Mouse (Mus musculus): ENCODE data around the gene Dhrs4. TPM values are rescaled to one million over a fixed set of nuclear protein-coding genes. Genes with fewer than 3 reads are reported as not detected.

The Dhrs4 gene
- total and polyA plus RNA-seq, 3 experiments, result 22.7 to 34.2 TPM; not detected in 1

DNA sequence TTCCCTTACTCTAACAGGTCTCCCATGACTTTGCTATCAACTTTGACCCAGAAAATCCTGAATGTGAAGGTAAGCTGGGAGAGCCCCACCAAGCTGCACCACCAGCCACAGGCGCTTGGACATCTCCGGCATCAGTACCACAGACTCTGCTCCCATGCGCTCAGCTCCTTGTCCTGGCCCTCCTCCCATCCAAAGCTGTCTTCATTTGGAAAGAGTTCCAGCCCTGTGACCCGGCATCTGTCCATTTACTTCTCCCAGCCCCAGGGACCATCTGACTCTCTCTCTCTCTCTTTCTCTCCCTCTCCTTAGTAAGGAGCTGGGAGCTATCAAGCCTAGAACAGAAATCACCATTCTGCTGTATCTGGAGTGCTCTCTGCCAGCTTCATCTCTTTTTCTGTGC lies 37.3 kb downstream of the Dhrs4 start:
- H3K27me3 ChIP-seq (ENCODE audit: control insufficient read depth in 1 of 2, insufficient read depth in 2 of 2, low read length in 2 of 2), result peaks cover 9 to 29% of the 10 kb centered on the region in 2 experiments
- H3K79me2 ChIP-seq (ENCODE audit: control insufficient read depth, insufficient read depth, low read length, poor library complexity), result no peaks in the 10 kb centered on the region
- no peaks in the 10 kb centered on the region for H3K9me3 ChIP-seq (replicated peaks; ENCODE audit: insufficient read depth, low read length)
- no peak overlapping the region for H3K4me3 ChIP-seq (ENCODE audit: control insufficient read depth in 1 of 2, insufficient read depth in 1 of 2, low read depth in 2 of 2, low read length in 2 of 2)
- no peak overlapping the region for H3K9ac ChIP-seq (ENCODE audit: control insufficient read depth, low read depth, low read length, poor library complexity, severe bottlenecking)
- no peak for DNase-seq (ENCODE audit: low read depth, low spot score)
- H3K36me3 ChIP-seq (ENCODE audit: control insufficient read depth in 1 of 2, insufficient read depth in 2 of 2, low read length in 2 of 2), result no peaks in the 10 kb centered on the region
- no peak overlapping the region for H3K27ac ChIP-seq (ENCODE audit: control insufficient read depth, low read depth, low read length)
- TF ChIP-seq ELF1 (IDR thresholded peaks at IDR 0.05; ENCODE audit: low read depth, low read length) (no peak), ZC3H11A (IDR thresholded peaks at IDR 0.05; ENCODE audit: low read depth, low read length) (no peak), EP300 (IDR thresholded peaks at IDR 0.05; ENCODE audit: low read depth in 1 of 2, low read length in 2 of 2) (no peak), POLR2A (IDR thresholded peaks at IDR 0.05; ENCODE audit: control insufficient read depth in 1 of 2, insufficient read depth in 1 of 2, low read depth in 1 of 2, low read length in 2 of 2, poor library complexity in 1 of 2) (no peak), TCF12 (IDR thresholded peaks at IDR 0.05; ENCODE audit: low read depth, low read length) (no peak), MAFK (IDR thresholded peaks at IDR 0.05; ENCODE audit: borderline replicate concordance, low read depth, low read length) (no peak), RCOR1 (IDR thresholded peaks at IDR 0.05; ENCODE audit: low read depth, low read length) (no peak), GATA1 (IDR thresholded peaks at IDR 0.05; ENCODE audit: low read depth, low read length) (no peak), ZKSCAN1 (IDR thresholded peaks at IDR 0.05; ENCODE audit: low read depth, low read length) (no peak), MEF2A (IDR thresholded peaks at IDR 0.05; ENCODE audit: extremely low read depth, insufficient replicate concordance, low read depth, low read length, poor library complexity, severe bottlenecking) (no peak), TBP (IDR thresholded peaks at IDR 0.05; ENCODE audit: low read depth, low read length) (no peak), HCFC1 (IDR thresholded peaks at IDR 0.05; ENCODE audit: low read depth, low read length) (no peak), MAX (IDR thresholded peaks at IDR 0.05; ENCODE audit: low read length) (no peak), ETS1 (IDR thresholded peaks at IDR 0.05; ENCODE audit: low read depth, low read length) (no peak), CHD1 (IDR thresholded peaks at IDR 0.05; ENCODE audit: low read depth, low read length) (no peak), USF1 (IDR thresholded peaks at IDR 0.05; ENCODE audit: low read depth, low read length) (no peak), NELFE (IDR thresholded peaks at IDR 0.05; ENCODE audit: low read depth, low read length) (no peak), POLR2AphosphoS2 (IDR thresholded peaks at IDR 0.05; ENCODE audit: low read length) (no peak)
- no peaks in the 10 kb centered on the region for H3K4me1 ChIP-seq (ENCODE audit: control insufficient read depth in 1 of 2, insufficient read depth in 2 of 2, low read length in 2 of 2)

DNA sequence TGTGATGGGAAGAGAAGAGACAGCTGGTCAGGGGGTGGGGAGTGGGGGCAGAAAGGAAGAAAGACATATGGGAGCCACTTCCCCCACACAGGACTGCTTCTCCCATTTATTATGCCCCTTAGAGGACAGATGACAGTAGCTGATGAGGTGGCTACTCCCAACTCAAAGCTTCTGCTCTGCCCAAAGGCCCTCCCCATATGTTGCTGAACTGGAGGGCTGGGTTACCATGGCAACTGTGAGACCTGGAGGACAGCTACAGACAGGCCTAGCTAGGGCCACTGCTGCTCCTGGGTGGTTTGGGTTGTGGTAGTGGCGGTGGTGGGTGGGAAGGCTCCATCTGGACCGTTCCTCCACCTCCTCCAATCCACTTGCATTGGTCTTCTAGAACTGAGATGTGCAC lies 40.3 kb downstream of the Dhrs4 start:
- H3K79me2 ChIP-seq (ENCODE audit: control insufficient read depth, insufficient read depth, low read length, poor library complexity), result no peaks in the 10 kb centered on the region
- DNase-seq (ENCODE audit: low read depth, low spot score), result no peak
- no peak for TF ChIP-seq GABPA (IDR thresholded peaks at IDR 0.05; ENCODE audit: low read depth, low read length)
- no peak for TF ChIP-seq USF1 (IDR thresholded peaks at IDR 0.05; ENCODE audit: low read depth, low read length)
- no peak for TF ChIP-seq TAL1 (IDR thresholded peaks at IDR 0.05; ENCODE audit: low read length)
- no peak for TF ChIP-seq HCFC1 (IDR thresholded peaks at IDR 0.05; ENCODE audit: low read depth, low read length)
- no peak for TF ChIP-seq CHD1 (IDR thresholded peaks at IDR 0.05; ENCODE audit: low read depth, low read length)
- TF ChIP-seq JUND (IDR thresholded peaks at IDR 0.05; ENCODE audit: low read depth, low read length), result no peak
- TF ChIP-seq SIN3A (IDR thresholded peaks at IDR 0.05; ENCODE audit: low read length), result no peak
- no peak for TF ChIP-seq POLR2AphosphoS2 (IDR thresholded peaks at IDR 0.05; ENCODE audit: low read length)
- no peak for TF ChIP-seq NELFE (IDR thresholded peaks at IDR 0.05; ENCODE audit: low read depth, low read length)
- TF ChIP-seq ZKSCAN1 (IDR thresholded peaks at IDR 0.05; ENCODE audit: low read depth, low read length), result no peak
- peaks cover 11 to 17% of the 10 kb centered on the region in 2 experiments for H3K27me3 ChIP-seq (ENCODE audit: control insufficient read depth in 1 of 2, insufficient read depth in 2 of 2, low read length in 2 of 2)
- H3K9ac ChIP-seq (ENCODE audit: control insufficient read depth, low read depth, low read length, poor library complexity, severe bottlenecking), result no peak overlapping the region
- H3K4me3 ChIP-seq (ENCODE audit: control insufficient read depth in 1 of 2, insufficient read depth in 1 of 2, low read depth in 2 of 2, low read length in 2 of 2), result no peak overlapping the region
- no peak overlapping the region for H3K27ac ChIP-seq (ENCODE audit: control insufficient read depth, low read depth, low read length)
- H3K36me3 ChIP-seq (ENCODE audit: control insufficient read depth in 1 of 2, insufficient read depth in 2 of 2, low read length in 2 of 2), result no peaks in the 10 kb centered on the region
- H3K9me3 ChIP-seq (replicated peaks; ENCODE audit: insufficient read depth, low read length), result no peaks in the 10 kb centered on the region
- H3K4me1 ChIP-seq (ENCODE audit: control insufficient read depth in 1 of 2, insufficient read depth in 2 of 2, low read length in 2 of 2), result no peaks in the 10 kb centered on the region

Data from MEL (cell line).